Mouse (Mus musculus) cerebellum, postnatal 10 days (tissue): ENCODE measurements at regions not wholly inside any gene's neighbourhood (a gene's known extent, or its start where the extent isn't known, plus 50 kb on each side); places are given as distances from the start of the nearest gene placed in this dataset.
A peak's percentile ranks its signal among the peaks of the same experiment; 100 is the strongest.

Experiments
- DNase-seq, 2 experiments: peaks; one replicate each; pipeline ENCODE4 v3.0.0; 2021; ENCODE audit warnings: mixed read lengths in 2 of 2

GRCm38 (mm10) chr16:46807476-46807875 is 309.2 kb upstream of the Nectin3 start:
- no peak for DNase-seq

DNA sequence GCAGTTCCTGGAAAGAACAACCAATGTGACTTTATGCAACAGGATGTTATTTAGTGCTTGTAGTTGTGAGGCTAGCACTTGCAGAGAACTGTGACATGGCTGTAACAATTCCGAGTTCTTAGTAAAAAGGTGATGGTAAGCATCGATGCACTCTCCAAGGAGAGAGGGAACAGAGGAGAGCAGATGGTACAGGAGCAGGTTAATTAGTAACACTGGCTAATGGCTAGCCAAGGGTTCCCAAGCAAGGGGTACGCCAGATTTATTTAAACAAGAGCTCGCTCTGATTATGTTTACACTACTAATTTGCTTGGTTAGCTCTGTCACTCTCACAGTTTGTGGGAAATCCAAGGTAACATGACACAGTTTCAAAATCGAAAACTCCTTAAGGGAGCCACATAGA is 278.0 kb upstream of the Nectin3 start:
- peak; percentile 28 to 29 for DNase-seq

- DNase-seq, result peak; percentile 28 to 30
These were observed 271.1 kb upstream of the Nectin3 start for GRCm38 (mm10) chr16:46769383-46769782.

DNA sequence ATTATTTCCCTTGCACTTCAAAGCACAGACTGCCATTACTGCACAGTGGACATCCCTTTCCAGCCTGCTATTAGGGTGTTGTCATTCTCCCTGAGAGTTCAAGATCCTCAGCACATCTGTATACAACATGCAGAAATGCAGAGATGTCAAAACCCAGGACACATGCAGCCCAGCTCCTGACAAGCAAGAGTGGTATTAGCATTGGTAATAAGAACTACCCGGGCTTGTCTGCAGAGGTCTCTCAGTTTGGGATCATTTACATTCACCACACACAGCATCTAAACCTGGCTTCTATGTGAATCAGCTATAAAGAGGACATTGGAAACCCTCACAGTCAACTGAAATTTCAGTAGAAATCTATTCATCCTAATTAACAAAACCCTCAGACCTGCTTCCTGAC is 270.1 kb upstream of the Nectin3 start:
- DNase-seq, result no peak

- no peak for DNase-seq
These were observed 236.8 kb upstream of the Nectin3 start for GRCm38 (mm10) chr16:46735140-46735539.

GRCm38 (mm10) chr16:46728424-46728823 is 230.1 kb upstream of the Nectin3 start:
- DNase-seq, result no peak

GRCm38 (mm10) chr16:46723660-46724059 is 225.3 kb upstream of the Nectin3 start:
- no peak for DNase-seq

GRCm38 (mm10) chr16:46679787-46680186 is 181.5 kb upstream of the Nectin3 start:
- no peak for DNase-seq

GRCm38 (mm10) chr16:46669590-46669989 is 171.3 kb upstream of the Nectin3 start:
- no peak for DNase-seq

GRCm38 (mm10) chr16:46665566-46665965 is 167.2 kb upstream of the Nectin3 start:
- DNase-seq, result no peak

- DNase-seq, result no peak
These were observed 164.7 kb upstream of the Nectin3 start for GRCm38 (mm10) chr16:46663008-46663407.

- DNase-seq, result no peak
These were observed 156.7 kb upstream of the Nectin3 start for GRCm38 (mm10) chr16:46655041-46655440.

DNA sequence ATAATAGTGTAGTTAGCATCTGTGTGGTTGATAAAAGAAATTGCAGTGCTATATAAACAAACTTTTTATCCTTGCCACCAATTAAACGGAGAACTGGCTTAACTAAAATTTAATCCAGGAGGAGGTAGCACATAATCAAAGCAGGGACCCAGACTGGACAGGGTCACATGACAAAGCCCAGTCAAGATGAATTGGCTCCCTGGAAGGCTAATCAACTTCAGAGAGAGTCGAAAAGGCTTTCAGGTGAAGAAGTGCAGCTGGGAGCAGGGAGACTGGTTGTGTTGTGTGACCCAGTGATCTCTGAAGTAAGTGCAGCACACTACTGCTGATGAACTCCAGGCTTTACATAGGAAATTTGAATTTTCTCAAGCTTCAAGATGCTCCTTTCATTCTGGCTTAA is 127.5 kb upstream of the Nectin3 start:
- DNase-seq, result no peak

- DNase-seq, result no peak
These were observed 124.9 kb upstream of the Nectin3 start for GRCm38 (mm10) chr16:46623246-46623645.

DNA sequence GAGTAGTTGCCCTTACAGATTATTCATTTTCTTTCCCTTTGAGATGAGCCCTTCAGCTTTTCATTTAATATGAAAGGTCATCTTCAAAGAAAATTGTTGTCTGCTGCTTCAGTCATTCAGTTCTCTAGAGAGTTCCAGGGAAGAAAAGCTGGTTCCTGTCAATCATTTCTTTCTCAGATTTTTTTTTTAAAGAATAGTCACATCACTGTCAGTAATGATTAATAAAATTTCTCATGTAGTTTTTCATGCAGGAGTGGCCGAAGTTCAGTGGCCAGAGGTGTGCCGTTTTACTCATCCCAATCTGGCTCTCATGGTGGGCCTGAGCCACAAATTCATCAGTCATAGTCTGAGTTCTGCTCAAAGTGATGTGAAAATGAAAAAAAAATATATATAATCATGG is 121.5 kb upstream of the Nectin3 start:
- no peak for DNase-seq

GRCm38 (mm10) chr16:46617544-46618335 is 119.4 kb upstream of the Nectin3 start:
- peak in 1 of 2 experiments; percentile 14 for DNase-seq

DNA sequence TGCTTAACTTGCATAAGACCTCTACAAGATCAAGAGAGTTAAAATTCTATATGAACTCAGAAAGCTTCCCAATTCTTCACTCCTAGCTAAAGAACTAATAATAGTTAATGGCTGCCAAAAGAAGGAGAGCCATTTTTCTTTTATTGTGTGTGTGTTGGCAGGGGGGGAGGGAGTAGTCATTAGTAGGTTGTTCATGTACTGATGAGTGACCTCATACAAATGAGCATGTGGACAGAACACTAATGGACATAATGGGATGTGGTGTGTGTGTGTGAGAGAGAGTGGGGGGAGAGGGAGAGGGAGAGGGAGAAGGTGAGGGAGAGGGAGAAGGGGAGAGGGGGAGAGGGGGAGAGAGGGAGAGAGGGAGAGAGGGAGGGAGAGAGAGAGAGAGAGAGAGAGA is 118.3 kb upstream of the Nectin3 start:
- no peak for DNase-seq

- peak in 1 of 2 experiments; percentile 11 for DNase-seq
These were observed 114.9 kb upstream of the Nectin3 start for GRCm38 (mm10) chr16:46613062-46613818.

DNA sequence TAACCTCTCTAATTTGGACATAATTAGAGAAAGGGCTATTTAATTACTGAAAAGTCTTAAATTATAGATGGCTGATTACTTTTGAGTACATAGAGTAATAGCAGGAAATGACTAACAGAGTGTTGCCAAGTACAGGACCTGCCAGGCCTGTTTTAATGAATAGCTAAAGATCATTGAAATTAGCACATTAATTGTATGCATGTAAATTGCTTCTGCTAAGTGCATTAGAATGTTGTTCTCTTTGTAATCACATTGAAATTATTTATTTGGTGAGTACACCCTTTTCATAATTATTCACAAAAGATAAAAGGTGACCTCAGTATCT is 107.5 kb upstream of the Nectin3 start:
- DNase-seq, result no peak

DNA sequence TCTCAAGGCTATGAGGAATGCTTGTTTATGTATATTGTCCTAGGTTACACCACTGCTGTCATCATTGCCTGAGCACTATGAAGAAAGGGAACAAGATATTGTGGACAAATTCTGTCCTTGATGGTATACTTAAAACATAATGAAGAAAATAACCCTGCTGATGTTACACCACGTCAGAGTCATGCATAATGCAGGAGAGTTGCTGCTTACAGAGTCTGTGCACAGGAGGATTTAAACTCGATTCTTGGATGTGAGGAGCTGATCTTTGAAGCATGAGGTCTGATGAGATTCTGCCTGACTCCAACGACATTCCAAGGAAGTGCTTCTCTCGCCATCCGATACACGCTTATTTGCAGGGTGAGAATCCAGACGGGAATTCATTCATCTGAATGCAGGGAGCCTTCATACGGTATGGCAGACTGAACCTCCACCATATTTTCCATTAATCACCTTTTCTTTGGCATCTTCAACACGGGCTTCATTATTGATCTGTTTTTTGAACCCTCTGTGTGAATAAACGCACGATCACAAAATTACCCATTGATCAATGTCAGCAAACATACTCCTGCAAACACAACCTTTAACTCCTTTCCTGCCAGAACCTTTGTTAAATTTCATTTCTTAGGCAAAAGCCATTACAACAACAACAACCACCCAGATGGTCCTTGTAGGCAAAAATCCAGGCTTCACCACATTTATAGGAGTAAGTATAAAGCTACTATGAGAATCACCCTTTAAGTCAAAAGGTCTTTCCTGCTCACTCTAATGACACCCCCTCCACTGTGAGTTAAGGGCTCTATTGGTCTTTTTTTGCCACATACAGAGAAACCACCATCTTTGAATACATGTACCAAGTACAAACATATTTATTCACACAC is 106.9 kb upstream of the Nectin3 start:
- DNase-seq, result no peak

- peak; percentile 65 to 67 for DNase-seq
These were observed 94.4 kb upstream of the Nectin3 start for GRCm38 (mm10) chr16:46592618-46593253.

GRCm38 (mm10) chr16:46587056-46587455 is 88.7 kb upstream of the Nectin3 start:
- no peak for DNase-seq

GRCm38 (mm10) chr16:46584502-46584901 is 86.2 kb upstream of the Nectin3 start:
- peak; percentile 81 to 85 for DNase-seq
